Mouse (Mus musculus) gastrocnemius, adult 2 months (tissue): Measurements from ENCODE around the gene Zfp423. TPM values are rescaled to one million over a fixed set of nuclear protein-coding genes. Genes with fewer than 3 reads are reported as not detected.
A peak's percentile ranks its signal among the peaks of the same experiment; 100 is the strongest.

ENCODE experiments used
- DNase-seq: peaks from one replicate; pipeline ENCODE4 v3.0.0; 2022
- H3K27ac ChIP-seq: fragments of 200-600 bp; 2 replicates; pipeline ENCODE4 v1.8.1; 2022; ENCODE audit warnings: mild to moderate bottlenecking
- H3K4me3 ChIP-seq: fragments of 200-600 bp; 2 replicates; pipeline ENCODE4 v1.8.1; 2022; ENCODE audit warnings: mild to moderate bottlenecking, moderate library complexity
- CTCF ChIP-seq: fragments of 200-600 bp; IDR thresholded peaks from 2 replicates; pipeline ENCODE4 v1.8.1; 2022; ENCODE audit warnings: antibody characterized with exemption, mild to moderate bottlenecking, moderate library complexity
- intact Hi-C: fragments of 180-260 bp; cut with DNase I; formaldehyde crosslinking; loops from one replicate; pipeline ENCODE4 v1.15.1; 2025
- total RNA-seq, 2 experiments: library from RNA; stranded (reverse); gene quantifications; 2 replicates each; pipeline ENCODE4 v1.2.3; 2021

The Zfp423 gene
- total RNA-seq, 2 experiments from 2014 or later: 13.0 to 15.6 TPM

DNA sequence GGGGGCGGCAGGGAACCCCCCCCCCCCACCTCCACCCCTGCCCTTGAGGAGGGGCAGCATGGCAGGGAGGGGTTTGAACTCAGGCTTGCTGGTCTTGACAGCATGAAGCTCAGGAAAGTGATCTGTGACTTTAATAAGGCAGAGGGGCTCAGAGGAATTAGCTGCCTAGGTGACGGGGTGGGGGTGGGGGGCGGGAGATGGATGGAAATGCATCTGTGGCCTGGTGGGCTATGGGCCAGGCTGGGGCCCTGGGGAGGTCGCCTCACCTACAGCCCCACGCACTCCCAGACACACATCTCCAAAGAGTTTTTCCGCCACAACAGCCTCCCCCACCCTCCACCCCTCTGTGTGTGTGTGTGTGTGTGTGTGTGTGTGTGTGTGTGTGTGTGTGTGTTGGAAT, 122.1 kb downstream of the Zfp423 start:
- no peak overlapping the region for H3K4me3 ChIP-seq
- no peak for TF ChIP-seq CTCF
- DNase-seq: no peak
- no peak overlapping the region for H3K27ac ChIP-seq
- intact Hi-C loops: no loop called here

DNA sequence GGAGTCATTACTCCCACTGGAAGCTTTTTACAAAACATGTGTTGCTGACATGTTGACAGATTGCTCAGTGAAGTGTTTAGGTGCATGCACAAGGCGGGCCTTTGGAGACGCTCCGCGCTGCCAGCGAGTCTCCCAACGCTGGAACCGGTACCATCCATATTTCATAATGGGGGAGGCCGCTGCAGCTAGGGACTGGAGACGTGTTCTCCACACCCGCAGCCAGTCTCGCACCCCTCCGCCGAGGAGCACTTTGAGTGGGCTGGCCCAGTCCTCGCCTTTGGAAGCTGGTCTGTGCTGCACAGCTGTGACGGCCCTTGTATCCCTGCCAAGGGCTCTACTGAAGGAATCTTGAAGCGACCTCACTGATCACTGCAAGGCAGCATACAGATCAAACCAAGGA, 122.5 kb downstream of the Zfp423 start:
- DNase-seq: peak; percentile 69
- intact Hi-C loops: no loop called here
- Histone ChIP-seq H3K4me3 (no peak overlapping the region), H3K27ac (no peak overlapping the region)
- TF ChIP-seq CTCF: no peak

DNA sequence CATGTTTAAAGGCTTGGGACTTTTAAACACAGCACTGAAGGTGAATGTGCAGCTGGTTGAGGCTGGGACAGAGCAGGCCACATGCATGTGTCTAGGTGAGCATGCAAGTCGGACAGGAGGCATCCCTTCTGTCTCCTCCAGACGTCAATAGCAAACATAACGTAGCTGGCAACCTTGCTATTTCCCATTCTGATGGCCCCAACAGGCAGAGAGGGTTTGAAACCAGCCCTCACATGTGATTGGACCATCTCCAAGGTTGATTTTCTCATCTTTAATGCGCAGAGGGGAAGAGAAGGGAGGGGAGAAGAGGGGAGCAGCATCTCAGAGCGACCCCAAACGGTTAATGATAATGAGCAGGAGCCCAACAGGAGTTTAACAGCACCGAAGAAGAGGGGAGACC, 123.5 kb downstream of the Zfp423 start:
- no peak for TF ChIP-seq CTCF
- DNase-seq: no peak
- intact Hi-C loops: no loop called here
- Histone ChIP-seq H3K27ac (no peak overlapping the region), H3K4me3 (no peak overlapping the region)

DNA sequence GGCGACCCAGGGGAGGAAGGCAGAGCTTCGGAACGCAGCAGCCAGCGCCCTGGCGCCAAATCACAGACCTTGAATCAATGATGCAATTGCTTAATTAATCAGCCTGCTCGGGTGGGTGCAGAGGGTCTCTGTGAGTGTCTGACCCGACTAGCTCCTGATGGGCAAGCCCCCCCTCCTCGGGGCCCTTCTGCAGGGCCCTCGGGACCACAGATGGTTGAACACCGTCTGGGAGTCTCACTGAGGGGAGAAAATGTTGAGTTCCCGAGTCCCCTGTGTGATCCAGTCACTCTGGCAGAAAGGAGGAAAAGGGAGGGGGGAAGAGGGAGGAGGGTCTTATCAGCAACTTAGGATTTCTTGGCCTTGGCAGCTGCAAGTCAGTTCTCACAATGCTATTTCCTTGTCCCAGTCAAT, 124.0 kb downstream of the Zfp423 start:
- H3K27ac ChIP-seq: no peak overlapping the region
- intact Hi-C loops: no loop called here
- peak overlapping the region; percentile 17 for H3K4me3 ChIP-seq
- TF ChIP-seq CTCF: no peak
- no peak for DNase-seq

DNA sequence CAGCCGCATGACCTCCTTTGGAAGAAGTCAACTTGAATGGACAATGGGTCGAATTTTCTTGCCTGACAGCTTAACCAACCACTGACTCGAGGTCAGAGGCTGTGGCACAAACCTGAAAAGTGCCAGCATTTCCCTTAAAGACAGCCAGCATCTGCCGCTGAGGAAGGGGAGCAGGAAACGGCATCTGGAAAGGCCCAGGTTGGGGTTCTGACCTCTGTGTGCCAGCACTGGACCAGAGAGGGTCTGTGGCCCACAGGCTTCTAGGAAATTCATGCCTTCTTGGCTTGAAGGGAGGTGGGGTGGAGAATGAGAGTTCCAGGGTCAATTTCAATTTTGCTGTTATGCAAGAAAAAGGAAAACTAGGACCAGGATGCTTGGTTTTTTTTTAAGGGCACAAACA, 124.7 kb downstream of the Zfp423 start:
- H3K4me3 ChIP-seq: no peak overlapping the region
- TF ChIP-seq CTCF: no peak
- intact Hi-C loops: no loop called here
- H3K27ac ChIP-seq: no peak overlapping the region
- DNase-seq: no peak

DNA sequence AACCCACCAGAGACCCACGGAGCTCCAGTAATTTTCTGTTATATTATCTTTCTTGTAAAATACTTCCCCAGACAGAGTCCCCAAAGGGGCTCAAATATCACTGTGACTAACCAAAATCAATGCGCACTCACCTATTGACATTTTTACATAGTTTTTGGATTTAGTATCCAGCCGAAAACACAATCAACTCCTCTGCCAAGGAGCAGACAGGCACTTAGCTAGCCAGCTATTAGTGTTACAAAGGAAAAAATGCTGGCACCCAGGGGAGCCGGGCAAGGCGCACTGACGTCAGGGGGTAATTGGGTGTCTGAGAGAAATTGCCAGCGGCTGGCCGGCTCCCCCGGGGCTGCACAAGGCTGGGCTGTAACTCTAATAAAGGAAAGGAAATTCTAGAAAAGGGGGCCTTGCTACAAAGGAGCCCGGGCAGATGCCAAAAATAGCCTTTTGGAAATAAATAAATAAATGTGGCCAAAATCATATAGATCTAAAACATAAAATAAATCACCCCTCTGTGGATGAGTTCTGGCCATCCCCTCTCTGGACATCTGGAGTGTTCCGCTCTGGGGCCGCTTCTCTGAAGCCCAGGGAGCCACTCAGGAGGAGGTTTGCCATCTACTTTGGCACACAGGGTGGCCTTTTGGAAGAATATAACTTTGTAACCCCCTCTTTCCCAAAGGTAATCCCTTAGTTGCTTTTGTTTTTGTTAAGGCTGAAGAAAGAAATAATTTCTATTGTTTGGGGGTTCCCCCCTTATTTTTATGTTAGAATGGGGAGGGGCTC, 125.4 kb downstream of the Zfp423 start:
- H3K27ac ChIP-seq: peak overlapping the region; percentile 8; the same call in 1 of the 2 replicates
- no peak for TF ChIP-seq CTCF
- no peak overlapping the region for H3K4me3 ChIP-seq
- intact Hi-C loops: no loop called here
- DNase-seq: peak; percentile 58

DNA sequence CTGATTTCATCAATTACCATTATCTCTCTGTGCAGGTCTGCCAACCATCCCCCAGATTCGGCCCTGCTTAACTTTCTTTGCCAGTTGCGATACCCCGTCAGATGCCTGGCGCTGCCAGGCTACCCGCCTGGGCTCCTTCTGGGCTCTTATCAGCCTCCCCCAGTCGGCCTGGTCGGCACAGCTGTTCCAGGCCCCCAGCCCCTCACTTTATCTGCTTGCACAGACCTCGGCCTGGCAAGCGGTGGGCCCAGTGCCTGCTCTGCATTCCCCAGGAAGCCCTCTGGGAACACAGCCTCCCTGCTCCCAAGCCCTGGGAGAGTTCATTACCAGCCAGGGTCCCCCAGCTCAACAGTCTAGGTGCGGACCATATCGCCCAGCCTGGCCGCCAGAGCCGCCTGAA, 126.1 kb downstream of the Zfp423 start:
- no peak for TF ChIP-seq CTCF
- Histone ChIP-seq H3K27ac (peak overlapping the region; percentile 8; the same call in 1 of the 2 replicates), H3K4me3 (no peak overlapping the region)
- no peak for DNase-seq
- intact Hi-C loops: no loop called here

DNA sequence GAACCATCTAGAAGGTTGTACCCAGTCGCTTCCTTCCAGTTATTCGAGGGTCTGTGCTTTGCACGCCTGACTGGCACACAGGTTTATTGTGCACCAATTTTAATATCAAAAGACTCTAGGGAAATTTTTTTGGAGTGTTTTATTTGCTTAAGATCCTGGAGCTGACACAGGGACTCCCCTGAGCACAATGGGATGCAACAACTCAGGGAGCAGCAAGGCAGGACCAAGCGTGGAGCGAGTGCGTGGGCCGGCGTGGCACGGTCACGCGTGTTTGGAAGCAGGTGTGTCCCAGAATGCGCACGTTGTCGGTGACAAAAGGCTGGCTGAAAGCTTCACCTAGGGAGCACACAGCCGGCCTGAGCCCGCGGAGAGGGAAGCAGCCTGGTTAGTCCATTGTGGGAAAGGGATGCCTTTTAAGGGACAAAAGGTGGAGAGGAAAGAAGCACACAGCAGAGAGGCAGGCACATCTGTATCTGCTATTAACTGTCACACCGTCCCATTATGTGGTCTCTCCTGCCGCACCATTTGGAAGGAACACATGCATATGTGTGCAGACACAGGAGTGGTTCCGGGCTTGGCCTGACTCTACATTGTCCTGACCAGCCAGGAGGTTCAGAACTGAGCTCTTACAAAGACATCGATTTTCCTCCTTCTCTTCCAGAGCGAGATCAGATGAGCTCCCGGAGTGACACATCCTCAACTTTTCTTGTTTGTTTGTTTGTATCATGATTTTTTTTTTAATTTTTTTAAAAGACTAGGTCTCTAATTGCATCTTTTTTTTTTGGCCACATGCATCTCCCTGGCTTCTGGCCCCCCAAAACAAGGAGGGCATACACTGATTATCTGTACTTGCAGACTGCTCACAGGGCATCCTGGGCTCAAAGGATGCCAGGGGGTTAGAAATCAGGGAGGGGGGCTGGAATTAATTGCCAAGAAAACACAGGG, 126.7 kb downstream of the Zfp423 start:
- Histone ChIP-seq H3K27ac (no peak overlapping the region), H3K4me3 (no peak overlapping the region)
- DNase-seq: no peak
- no peak for TF ChIP-seq CTCF
- intact Hi-C loops: no loop called here

DNA sequence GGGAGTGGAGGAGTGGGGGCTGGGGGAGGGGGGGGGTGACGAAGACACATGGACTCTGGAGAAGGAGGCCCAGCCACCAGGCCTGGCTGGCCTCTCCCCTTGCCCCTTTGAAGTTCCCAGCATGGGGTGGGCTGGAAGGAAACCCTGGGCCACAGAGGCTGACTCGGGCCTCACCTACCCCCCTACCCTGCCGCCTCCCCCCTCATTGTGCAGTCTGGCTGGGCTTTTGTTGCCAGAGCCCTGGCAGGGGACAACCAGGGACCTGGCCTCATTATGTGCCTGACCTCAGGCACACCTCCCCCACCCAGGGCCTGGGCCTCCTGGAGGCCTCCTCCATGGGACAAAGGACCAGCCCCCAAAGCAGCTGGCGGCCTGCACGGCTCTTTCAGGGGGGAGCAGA, 127.8 kb downstream of the Zfp423 start:
- no peak overlapping the region for H3K27ac ChIP-seq
- TF ChIP-seq CTCF: no peak
- intact Hi-C loops: no loop called here
- no peak for DNase-seq
- H3K4me3 ChIP-seq: no peak overlapping the region

DNA sequence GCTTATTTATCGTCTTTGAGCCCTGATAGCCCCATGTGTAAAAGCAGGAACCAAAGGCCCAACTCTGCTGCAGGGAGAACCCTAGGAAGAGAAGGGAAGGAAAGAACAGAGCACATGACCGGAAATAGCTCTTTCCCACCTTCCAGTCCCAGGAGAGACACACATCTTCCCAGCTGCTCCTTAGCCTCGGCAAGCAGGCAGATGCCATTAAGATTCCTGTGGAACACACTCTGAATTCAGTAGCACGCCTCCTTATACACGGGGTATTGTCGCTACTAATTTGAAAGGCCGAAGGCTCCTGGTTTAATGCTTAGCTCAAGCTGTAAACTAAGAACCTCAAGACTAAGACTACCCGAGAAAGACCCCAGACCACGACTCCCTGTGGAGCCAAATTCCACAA, 128.3 kb downstream of the Zfp423 start:
- intact Hi-C loops: no loop called here

DNA sequence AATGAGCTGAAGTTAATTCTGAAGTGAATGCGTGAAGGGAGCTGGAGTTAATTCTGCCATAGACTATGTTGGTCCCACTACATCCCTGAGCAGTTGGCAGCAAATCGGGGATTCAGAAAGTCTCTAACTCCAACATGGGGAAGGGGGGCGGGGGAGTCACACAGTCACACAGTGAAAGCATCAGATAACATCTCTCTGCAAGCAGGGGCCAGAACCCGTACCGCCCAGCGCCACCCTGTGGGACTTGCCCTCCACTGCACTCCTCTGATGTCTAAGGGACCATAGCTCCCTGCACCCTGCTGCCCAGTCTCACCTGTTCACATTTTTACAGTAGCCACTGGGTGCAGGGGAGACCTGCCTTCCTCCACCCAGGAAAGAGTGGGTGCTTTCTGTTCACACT, 129.2 kb downstream of the Zfp423 start:
- DNase-seq: peak; percentile 54
- intact Hi-C loops: no loop called here
- H3K27ac ChIP-seq: no peak overlapping the region
- TF ChIP-seq CTCF: peak; percentile 63
- H3K4me3 ChIP-seq: no peak overlapping the region

More for the DNA sequence above, 128.3 kb downstream of the Zfp423 start:
- no peak for DNase-seq
- TF ChIP-seq CTCF: no peak
- Histone ChIP-seq H3K27ac (no peak overlapping the region), H3K4me3 (no peak overlapping the region)

DNA sequence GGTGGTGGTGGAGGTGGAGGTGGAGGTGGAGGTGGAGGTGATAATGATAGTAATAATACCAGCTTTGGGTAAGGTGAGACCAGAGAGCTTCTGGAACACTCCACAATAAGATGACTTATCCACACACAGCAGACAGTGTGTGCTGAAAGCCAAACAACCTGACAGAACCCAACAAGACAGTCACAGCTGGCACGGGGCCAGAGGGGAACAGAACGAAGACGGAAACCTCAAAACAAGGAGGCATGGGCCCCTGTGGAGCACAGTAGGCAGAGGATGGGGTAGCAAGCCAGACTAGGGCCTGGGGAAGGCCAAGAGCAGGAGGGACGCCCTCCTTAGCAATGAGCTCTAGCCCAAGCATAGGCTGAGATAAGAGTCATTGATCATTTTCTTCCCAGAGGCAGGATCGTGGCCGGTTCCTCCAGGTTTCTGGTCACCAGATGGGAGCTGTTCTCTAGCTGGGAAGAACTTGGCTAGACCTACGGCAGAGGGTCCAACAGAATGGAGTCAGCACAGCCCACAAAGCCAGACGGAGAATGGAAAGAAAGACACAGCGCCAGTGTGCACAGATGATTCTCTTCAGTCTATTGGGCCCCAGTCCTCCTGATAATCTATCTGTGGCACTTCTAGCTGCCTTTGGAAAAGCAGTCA, 133.3 kb downstream of the Zfp423 start:
- intact Hi-C loops: no loop called here
- H3K27ac ChIP-seq: no peak overlapping the region
- H3K4me3 ChIP-seq: no peak overlapping the region
- TF ChIP-seq CTCF: no peak
- DNase-seq: no peak

DNA sequence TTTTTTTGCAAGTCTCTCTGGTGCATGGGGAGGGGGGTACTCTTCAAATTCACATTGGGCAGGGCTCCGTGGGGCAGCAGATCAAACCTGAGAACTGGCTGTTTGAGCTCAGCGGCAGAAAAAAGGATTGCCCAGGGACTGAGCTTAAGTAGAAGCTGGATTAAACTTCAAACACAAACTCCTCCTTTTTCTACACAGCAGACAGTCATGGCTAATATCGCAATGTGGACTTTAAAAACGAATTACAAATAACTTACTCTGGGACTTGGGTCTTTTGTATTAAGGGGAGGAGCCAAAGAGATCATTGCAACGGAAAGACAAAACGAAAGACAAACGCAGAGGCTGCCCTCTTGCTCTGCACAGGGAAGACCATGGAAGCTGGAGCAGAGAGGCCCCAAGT, 136.2 kb downstream of the Zfp423 start:
- TF ChIP-seq CTCF: no peak
- DNase-seq: no peak
- Histone ChIP-seq H3K4me3 (no peak overlapping the region), H3K27ac (no peak overlapping the region)
- intact Hi-C loops: loop anchor here (5.0 kb wide), 1 partner anchor 79 kb away; no protein-coding TSS in a partner anchor
